Comparison of ENCODE assay signal across 10 mouse cellular contexts in the genomic region with DNA sequence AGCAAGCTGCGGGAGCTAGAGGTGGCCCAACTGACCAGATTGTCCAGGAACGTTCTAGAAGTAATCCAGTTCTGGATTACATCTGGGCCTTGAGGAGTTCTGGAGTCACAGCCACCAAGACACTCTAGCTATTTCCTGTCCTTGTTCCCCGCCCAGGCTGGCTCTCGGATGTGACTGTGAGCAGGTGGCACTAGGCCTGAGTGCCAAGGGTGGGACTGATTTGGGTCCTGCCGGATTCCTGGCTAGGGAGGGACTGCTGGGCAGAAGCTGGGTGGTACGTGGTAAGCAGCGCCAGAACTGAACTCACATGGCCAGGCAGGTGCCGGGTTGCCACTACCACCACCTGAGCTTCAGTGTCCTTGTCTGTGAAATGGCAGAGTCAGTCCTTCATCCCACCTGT. TPM values are rescaled to one million over a fixed set of nuclear protein-coding genes. Genes with fewer than 3 reads are reported as not detected.
DNase-seq lines count a peak whose midpoint lies in the region; ATAC-seq and TF ChIP-seq lines count a peak whose summit lies in the region.
"Had no signal": no experiment of that assay in that cellular context is flagged by ENCODE, and none has a peak within 500 bp of the region (broad histone marks: within the 10 kb centered on the region; RNA-seq: fewer than 3 reads in every experiment).

No protein-coding gene starts in this region.

- H3K9me3 ChIP-seq in G1E (replicated peaks): no peaks in the 10 kb centered on the region
- no peaks in the 10 kb centered on the region for H3K9me3 ChIP-seq in heart, embryonic 13.5 days
- H3K9me3 ChIP-seq: forebrain, embryonic 12.5 days had no signal

- H3K9ac ChIP-seq in heart, embryonic 13.5 days: peak overlapping the region; percentile 63; the same call in 1 of the 2 replicates
- H3K9ac ChIP-seq: forebrain, embryonic 12.5 days had no signal

- H3K27me3 ChIP-seq in kidney, adult 2 months (replicated peaks; ENCODE audit: control insufficient read depth, insufficient read depth, low read length): no peaks in the 10 kb centered on the region
- H3K27me3 ChIP-seq in G1E (ENCODE audit: insufficient read depth, low read length): no peaks in the 10 kb centered on the region
- H3K27me3 ChIP-seq in heart, embryonic 13.5 days (replicated peaks): no peaks in the 10 kb centered on the region
- H3K27me3 ChIP-seq: forebrain, embryonic 12.5 days had no signal

- H3K4me3 ChIP-seq in kidney, adult 2 months (ENCODE audit: insufficient read depth, low read depth, low read length): no peak overlapping the region
- peak overlapping the region; percentile 28; the same call in 1 of the 2 replicates for H3K4me3 ChIP-seq in G1E (ENCODE audit: low read depth, low read length)
- no peak overlapping the region for H3K4me3 ChIP-seq in heart, embryonic 13.5 days
- H3K4me3 ChIP-seq: forebrain, embryonic 12.5 days had no signal

- no peaks in the 10 kb centered on the region for H3K36me3 ChIP-seq in kidney, adult 2 months (ENCODE audit: control insufficient read depth, insufficient read depth, low read length)
- H3K36me3 ChIP-seq in G1E (replicated peaks): peaks cover 84% of the 10 kb centered on the region
- H3K36me3 ChIP-seq in heart, embryonic 13.5 days: peaks cover 12% of the 10 kb centered on the region; the same call in 1 of the 2 replicates
- H3K36me3 ChIP-seq: forebrain, embryonic 12.5 days had no signal

- H3K4me1 ChIP-seq in kidney, adult 2 months (ENCODE audit: control insufficient read depth, insufficient read depth, low read length): peaks cover 24% of the 10 kb centered on the region
- H3K4me1 ChIP-seq in G1E (ENCODE audit: insufficient read depth, low read depth, low read length): peaks cover 52% of the 10 kb centered on the region
- H3K4me1 ChIP-seq in heart, embryonic 13.5 days: peaks cover 61% of the 10 kb centered on the region
- H3K4me1 ChIP-seq: forebrain, embryonic 12.5 days had no signal

- peak overlapping the region; percentile 30 for H3K4me2 ChIP-seq in heart, embryonic 13.5 days
- H3K4me2 ChIP-seq: forebrain, embryonic 12.5 days had no signal

- no peak for TF ChIP-seq CTCF in kidney, adult 2 months (conservative IDR thresholded peaks at IDR 0.05; ENCODE audit: insufficient read depth, insufficient read length, low read depth, low read length)
- no peak for TF ChIP-seq CTCF in G1E (IDR thresholded peaks at IDR 0.05; ENCODE audit: low read depth, low read length)

- peak; percentile 46 for DNase-seq in kidney, adult 2 months
- DNase-seq in kidney, postnatal 4 days: no peak
- DNase-seq in G1E (ENCODE audit: low spot score): no peak
- DNase-seq in lung, postnatal 10 days: peak; percentile 69
- DNase-seq in Muller cell, postnatal 12 days (ENCODE audit: inconsistent ontology term): no peak
- no peak for DNase-seq in cerebellum, adult 11 months
- no peak for DNase-seq in cerebellum, adult 9-11 months
- DNase-seq: adrenal gland, postnatal 14 days had no signal

- 0 out of 2 replicates have a peak overlapping the region, but pooled peaks have one; percentile 10 for H3K27ac ChIP-seq in kidney, adult 2 months (ENCODE audit: insufficient read depth, low read depth, low read length)
- peak overlapping the region; percentile 44 for H3K27ac ChIP-seq in heart, embryonic 13.5 days (replicated peaks)
- H3K27ac ChIP-seq: forebrain, embryonic 12.5 days had no signal

- TF ChIP-seq POLR2A in kidney, adult 2 months (IDR thresholded peaks at IDR 0.05; ENCODE audit: low read depth, low read length): no peak

- WGBS in kidney, adult 2 months: 66% methylated on average over 8 of the region's 8 CpGs
- WGBS in heart, embryonic 13.5 days: 76% methylated on average over 8 of the region's 8 CpGs

- ATAC-seq in G1E (ENCODE audit: extremely low read depth, insufficient number of reproducible peaks, low FRiP score, poor library complexity, severe bottlenecking): no peak
- no peak for ATAC-seq in heart, embryonic 13.5 days (ENCODE audit: extremely low read depth, insufficient number of reproducible peaks, low FRiP score, low TSS enrichment)

RNA-seq across cellular contexts. Expression of a gene that starts 26.7 kb away (rescaled TPM):
- polyA plus RNA-seq in kidney, adult 2 months (2012; rRNA removed): 101 and 118 TPM in 2 replicates
- 193 and 214 TPM in 2 replicates for total RNA-seq in G1E (2014; fragmentation: Nextera tagmentation)
- total RNA-seq in G1E (2017): 72.7 and 74.3 TPM in 2 replicates
- polyA plus RNA-seq in G1E (2012): 427 and 533 TPM in 2 replicates
- 66.8 and 67.6 TPM in 2 replicates for polyA plus RNA-seq in heart, embryonic 13.5 days (2015; fragmentation: Nextera tagmentation; extraction: Ambion mirVana)

RNA-seq across cellular contexts. Expression of a gene that starts 39.8 kb away (rescaled TPM):
- polyA plus RNA-seq in kidney, adult 2 months (2012; rRNA removed): 23.7 and 25.2 TPM in 2 replicates
- total RNA-seq in G1E (2014; fragmentation: Nextera tagmentation): 20.7 and 26.4 TPM in 2 replicates
- 34.3 and 43.8 TPM in 2 replicates for total RNA-seq in G1E (2017)
- 70.9 and 72.7 TPM in 2 replicates for polyA plus RNA-seq in G1E (2012)
- 27.6 and 28.6 TPM in 2 replicates for polyA plus RNA-seq in heart, embryonic 13.5 days (2015; fragmentation: Nextera tagmentation; extraction: Ambion mirVana)

RNA-seq across cellular contexts. Expression of a gene that starts 58.7 kb away (rescaled TPM):
- 47.7 and 50.5 TPM in 2 replicates for polyA plus RNA-seq in kidney, adult 2 months (2012; rRNA removed)
- total RNA-seq in G1E (2014; fragmentation: Nextera tagmentation): 2.4 TPM in 1 of 2 replicates, not detected in the other
- 8.0 and 10.5 TPM in 2 replicates for total RNA-seq in G1E (2017)
- 6.2 and 6.3 TPM in 2 replicates for polyA plus RNA-seq in G1E (2012)
- 88.9 and 103 TPM in 2 replicates for polyA plus RNA-seq in heart, embryonic 13.5 days (2015; fragmentation: Nextera tagmentation; extraction: Ambion mirVana)

Comparison
In these comparisons a context has a peak if more than half of its experiments do, and no peak if none do; other contexts are left out.
1. DNase-seq: peak in kidney, adult 2 months (single experiment) and lung, postnatal 10 days (single experiment); none in kidney, postnatal 4 days (0 of 2), G1E (single experiment), Muller cell, postnatal 12 days (single experiment), cerebellum, adult 11 months (single experiment) and cerebellum, adult 9-11 months (single experiment).